Mouse (Mus musculus): ENCODE measurements around the gene Sec63.

The Sec63 gene

DNA sequence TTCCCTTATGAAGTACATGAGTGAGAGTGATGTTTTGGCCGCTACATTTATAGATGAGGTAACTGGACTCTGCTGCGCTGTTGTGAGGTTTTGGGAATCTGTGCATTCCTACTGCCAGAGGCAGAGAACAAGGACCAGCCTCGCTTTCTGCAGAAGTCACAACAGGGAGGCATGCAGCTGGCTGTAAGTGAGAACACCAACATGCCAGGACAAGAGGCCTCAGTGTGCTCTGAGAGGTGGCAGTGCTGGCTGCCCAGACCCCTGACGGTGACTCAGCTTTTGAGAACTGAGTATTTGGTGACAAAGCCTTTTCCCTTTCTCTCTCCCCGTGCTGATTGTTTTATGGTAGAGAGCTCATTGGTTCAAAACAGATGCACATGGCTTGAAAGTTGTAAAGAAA lies 103.4 kb downstream of the Sec63 start:
- no peak for DNase-seq

DNA sequence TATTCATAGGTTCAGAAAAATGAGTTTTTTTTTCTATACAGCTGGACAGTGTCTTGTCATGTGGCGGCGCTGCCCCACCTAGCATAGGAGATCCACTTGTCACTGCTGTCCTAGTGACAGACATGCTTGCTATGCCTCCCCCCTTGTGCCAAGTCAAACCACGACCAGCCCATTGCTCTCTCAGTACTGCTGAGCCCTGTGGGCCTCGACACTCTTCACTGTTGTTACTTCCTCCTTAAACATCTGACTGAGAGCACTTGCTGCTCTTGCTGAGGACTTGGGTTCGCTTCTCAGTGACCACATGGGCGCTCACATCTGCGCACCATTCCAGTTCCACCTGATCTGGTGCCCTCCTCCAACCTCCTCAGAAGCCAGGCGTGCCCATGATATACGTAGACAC lies 107.1 kb downstream of the Sec63 start:
- DNase-seq: no peak

DNA sequence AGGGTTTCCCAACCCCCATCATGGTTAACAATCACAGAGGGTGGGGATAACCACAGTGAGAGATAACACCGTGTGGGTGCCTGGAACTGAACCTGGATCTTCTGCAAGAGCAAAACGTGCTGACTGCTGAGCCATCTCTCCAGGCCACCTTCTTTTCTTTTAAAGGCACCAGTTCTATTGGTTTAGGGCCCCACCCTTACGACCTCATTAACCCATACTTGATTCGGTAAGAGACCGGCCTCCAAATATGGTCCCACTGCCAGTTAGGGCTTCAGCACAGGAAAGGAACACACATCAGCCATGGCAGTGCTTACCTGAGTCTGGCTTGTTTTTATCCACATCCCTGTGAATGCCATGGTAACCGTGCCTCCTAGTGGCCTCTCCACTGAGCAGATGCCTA lies 108.2 kb downstream of the Sec63 start:
- no peak for DNase-seq

DNA sequence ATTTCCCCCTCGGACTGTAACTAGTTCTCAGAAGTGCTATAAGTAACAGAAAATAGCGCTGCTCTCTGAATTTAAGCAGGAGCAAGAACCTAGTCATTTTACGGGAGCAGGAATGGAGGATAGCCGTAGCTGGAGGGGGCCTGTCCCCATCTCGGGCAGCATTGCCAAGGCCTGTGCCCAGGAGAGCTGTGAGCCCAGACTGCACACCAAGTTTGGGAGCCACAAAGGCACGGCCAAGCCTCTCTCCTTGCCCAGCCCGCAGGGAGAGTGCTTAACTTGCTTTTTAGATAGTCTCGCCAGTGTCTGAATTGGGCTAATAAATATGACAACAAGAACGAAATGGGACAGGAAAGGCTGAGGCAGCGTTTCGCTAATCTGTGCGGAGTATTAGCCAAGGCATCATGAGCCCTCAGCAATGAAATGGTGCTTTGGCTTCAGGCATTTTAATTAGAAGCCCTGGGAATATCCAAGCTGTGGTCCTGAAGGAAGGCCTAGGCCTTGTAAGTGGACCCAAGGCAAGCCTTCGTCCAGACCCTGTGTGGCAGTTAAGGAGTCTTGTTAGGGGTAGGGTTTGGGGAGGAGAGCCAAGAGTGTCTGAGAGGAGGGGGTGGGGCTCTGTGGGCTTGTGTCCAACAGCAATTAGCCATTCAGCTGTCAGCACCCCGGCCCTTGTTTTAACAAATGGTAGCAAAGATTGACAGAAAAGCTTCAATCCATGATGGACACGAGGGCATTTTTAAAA lies 111.1 kb downstream of the Sec63 start:
- no peak for DNase-seq

DNA sequence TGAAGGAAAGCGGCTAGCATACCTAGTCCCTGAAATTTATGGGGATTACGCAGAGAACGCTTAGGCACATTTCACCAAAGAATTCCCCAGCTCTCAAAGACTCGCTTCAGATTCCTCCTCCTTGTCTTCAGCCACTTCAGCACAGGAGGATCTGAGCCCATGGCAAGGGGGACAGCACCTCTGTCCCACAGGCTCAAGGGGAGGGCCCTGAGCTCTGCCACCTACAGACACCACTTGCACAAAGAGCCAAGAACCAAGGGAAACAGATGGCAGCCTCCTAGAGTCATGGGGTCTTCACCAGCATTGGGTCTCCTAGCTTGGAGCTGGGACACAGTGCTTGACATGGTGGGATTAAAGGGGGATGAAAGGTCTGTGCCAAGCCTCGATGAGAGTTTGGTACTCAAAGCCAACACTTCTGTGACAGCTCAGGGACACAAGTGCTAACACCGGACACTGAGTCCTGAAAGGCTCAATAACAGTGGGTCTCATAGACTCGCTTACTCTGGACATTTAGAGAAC lies 111.8 kb downstream of the Sec63 start:
- no peak for DNase-seq

DNA sequence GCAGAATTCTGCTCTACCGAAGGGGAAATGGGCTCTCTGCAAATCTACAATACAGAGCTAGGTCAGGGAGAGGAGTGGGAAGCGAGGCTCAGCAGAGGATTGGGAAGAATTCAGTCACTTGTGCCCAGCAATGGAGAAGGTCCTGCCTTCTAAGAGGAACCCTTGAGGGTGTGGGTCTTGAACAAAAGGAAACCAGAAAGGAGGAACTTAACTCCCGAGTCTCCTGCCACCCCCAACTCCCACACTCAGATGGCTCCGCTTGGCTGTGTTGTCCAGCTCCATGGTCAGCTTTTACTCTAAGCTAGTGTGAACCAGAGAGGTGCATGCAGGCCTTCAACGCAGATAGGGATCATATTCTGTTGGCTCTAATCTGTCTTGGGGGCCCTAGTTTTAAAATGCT lies 114.9 kb downstream of the Sec63 start:
- DNase-seq: no peak

DNA sequence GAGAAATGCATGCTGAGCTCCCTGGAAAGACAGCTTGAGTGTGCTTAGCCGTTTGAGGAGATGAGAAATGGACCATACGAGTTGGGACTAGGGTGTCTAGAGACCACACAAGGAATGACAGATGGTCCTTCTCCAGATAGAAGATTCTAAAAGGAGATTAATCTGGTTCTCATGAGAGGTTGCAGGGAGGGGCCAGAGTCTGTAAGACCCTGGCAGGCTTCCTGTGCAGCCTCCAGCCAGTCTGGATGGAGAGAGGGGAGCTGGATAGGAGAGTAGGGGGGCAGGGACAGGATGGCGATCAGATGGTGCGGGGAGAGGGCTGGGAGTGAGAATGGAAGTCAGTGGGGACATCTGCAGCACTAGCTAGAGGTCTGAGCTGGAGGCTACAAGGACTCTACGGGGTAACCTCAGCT lies 118.0 kb downstream of the Sec63 start:
- no peak for DNase-seq

DNA sequence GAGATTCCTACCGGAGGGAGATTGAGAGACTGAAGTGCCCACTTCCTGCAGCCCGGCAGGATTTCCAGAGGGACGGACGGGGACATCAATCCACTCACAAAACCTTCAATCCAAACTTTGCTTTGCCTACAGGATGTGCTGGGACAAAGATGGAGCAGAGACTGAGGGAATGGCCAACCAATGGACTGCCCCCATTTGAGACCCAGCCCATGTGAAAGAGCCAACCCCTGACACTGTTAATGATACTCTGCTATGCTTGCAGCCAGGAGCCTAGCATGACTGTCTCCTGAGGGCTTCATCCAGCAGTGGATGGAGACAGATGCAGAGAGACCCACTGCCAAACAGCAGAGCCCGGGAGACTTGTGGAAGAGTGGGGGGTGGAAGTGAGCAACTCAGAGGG lies 118.4 kb downstream of the Sec63 start:
- no peak for DNase-seq
